Mouse (Mus musculus): ENCODE data around the gene Zfp385a. TPM values are rescaled to one million over a fixed set of nuclear protein-coding genes. Genes with fewer than 3 reads are reported as not detected.

Zfp385a gene
- total RNA-seq, 2 experiments from 2014 or later: 16.6 to 18.4 TPM

GRCm38 (mm10) chr15:103314181-103314580 lies 25.7 kb downstream of the Zfp385a start:
- no peak for DNase-seq
- intact Hi-C loops (cut with DNase I): no loop called here

DNA sequence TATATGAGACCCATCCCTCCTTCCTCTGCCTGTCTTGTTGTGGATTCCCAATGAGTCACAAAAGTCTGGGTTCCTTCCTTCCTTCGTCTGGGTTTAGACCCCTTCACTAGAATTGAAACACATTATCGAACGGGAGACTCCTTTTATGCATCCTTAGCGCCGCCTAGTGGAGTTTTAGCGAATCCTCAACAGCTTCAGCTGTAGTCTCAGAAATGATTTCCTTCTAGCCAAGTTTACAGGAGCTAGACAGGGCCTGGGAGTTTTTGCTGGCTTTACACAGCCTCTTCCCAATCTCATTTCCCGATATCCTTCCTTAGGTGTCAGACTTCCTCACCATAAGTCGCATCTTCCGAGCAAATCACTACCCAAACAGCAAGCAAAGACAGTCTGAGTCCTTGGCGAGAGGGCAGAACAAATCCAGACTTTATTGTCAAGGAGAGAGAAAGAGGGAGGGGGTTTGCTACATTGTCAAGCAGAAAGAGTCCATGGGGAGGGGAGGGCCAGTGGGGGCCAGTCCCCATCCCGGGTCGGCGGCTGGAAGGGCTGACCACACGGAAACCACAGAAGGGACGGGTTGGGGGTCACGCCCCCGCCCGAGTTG lies 26.3 kb downstream of the Zfp385a start:
- intact Hi-C loops (cut with DNase I): no loop called here
- peak; percentile 38 to 69 for DNase-seq

DNA sequence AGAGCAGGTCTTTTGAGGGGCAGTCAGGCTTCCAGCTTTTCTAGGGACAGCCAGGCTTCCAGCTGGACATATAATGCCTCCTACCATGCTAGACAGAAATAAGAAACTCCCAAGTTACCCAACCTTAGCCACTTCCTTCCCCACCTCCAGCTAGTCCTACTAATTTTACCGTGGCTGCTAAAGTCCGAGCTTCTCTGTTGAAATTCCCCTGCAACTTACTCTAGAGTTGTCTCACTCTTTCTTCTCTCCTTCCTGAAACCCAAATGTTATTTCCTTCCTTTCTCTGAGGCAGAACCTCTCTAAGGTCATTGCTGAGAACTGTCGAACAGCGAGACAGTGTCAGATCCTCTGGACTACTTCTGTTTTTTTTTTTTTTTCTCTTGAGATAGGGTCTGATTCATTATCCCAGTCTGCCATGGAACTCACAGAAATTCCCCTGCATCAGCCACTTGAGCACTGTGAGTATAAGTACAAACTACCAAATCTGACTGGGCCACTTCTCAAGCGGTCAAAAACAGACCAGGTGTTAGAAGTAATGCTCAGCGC lies 29.5 kb downstream of the Zfp385a start, which contains the start of gene Gpr84:
Gene Gpr84, minus strand, starts transcription at position 248 of the 546 bp plus-strand sequence.
- intact Hi-C loops (cut with DNase I): no loop called here
- no peak for DNase-seq

GRCm38 (mm10) chr15:103308876-103309580 lies 30.9 kb downstream of the Zfp385a start:
- DNase-seq: no peak
- intact Hi-C loops (cut with DNase I): loop anchor here (5.0 kb wide), 2 partner anchors 37 to 322 kb away; partner anchors contain the start of gene Copz1

DNA sequence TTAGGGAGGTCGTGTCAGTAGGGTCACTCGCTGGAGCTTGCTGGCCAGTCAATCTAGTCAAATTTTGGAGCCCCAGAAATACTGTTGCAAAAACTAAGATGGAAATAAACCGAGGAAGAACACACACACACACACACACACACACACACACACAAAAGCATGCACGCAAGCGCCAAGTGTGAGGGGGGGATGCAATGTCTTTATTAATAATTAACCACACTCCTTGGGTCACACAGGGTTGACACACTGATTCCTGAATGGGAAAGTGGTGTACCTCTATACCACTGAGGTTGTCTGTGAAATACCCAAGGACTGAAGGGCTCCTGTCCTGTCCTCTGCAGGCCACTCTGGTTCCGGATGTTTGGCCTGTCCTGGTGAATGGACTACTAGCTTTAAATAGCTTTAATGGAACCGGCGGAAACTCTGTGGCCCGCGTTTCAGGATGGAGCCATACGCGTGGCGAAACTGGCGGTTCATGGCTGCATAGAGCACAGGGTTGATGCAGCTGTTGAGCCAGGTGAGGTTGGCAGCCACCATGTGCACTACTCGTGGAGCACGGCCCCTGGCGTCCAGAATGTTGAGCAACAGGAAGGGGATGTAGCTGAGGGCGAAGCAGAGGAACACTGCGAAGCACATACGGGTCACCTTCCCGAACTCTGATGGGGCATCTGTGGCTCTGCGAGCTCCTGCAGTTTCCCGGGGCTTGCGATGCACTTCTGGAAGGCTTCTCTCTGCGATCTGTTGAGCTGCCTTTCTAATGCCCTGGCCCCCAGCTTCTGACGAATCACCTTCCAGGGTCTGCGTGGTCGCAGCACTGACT lies 31.6 kb downstream of the Zfp385a start:
- intact Hi-C loops (cut with DNase I): loop anchor here (5.0 kb wide), 2 partner anchors 36 to 321 kb away; partner anchors contain the start of gene Copz1
- DNase-seq: no peak

DNA sequence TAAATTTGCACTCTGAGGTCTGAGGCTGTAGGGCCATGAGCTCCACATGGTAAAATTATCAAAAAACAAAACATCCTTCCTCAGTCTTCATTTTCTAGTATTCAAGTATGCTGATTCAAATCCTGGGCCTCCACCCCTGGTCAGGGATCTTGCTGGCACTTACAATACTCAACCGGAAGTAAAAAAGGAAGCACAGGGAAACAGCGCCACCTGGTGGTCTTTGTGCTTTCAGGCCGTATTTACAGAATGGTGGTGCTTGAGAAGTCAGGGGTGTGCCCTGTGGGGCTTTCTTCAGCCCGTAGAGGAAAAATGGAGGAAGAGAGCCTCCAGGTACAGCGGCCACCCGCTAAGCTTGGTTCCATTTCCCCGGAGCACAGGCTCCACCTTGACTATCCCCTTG lies 32.8 kb downstream of the Zfp385a start:
- intact Hi-C loops (cut with DNase I): loop anchor here (1.0 to 5.0 kb wide), 6 partner anchors 22 to 320 kb away; partner anchors contain the start of gene Copz1
- peak; percentile 90 to 95 for DNase-seq

GRCm38 (mm10) chr15:103305792-103306645 lies 33.9 kb downstream of the Zfp385a start:
- DNase-seq: no peak
- intact Hi-C loops (cut with DNase I): loop anchor here (2.0 to 5.0 kb wide), 5 partner anchors 21 to 319 kb away; partner anchors contain the start of gene Copz1

GRCm38 (mm10) chr15:103305070-103305678 lies 34.7 kb downstream of the Zfp385a start:
- intact Hi-C loops (cut with DNase I): loop anchor here (5.0 kb wide), 2 partner anchors 33 to 318 kb away; partner anchors contain the start of gene Copz1
- DNase-seq: peak; percentile 94 to 95

DNA sequence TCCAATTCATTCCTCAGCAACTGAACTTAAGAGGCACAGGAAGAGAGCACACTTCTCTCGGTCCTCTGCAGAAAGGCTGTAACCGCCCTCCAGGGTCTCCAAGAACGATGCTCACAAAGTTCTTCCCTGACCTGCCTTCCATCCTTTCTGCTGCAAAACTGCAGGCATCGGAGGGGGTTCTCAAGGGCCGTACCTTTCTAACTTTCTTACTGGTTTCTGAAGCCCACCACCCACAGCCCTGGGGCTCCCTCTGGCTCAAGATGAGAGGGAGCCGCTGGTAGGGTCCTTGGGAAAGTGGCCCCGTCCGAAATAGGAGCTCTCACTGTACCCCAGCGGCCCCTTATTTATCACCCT lies 35.3 kb downstream of the Zfp385a start:
- intact Hi-C loops (cut with DNase I): no loop called here
- no peak for DNase-seq

DNA sequence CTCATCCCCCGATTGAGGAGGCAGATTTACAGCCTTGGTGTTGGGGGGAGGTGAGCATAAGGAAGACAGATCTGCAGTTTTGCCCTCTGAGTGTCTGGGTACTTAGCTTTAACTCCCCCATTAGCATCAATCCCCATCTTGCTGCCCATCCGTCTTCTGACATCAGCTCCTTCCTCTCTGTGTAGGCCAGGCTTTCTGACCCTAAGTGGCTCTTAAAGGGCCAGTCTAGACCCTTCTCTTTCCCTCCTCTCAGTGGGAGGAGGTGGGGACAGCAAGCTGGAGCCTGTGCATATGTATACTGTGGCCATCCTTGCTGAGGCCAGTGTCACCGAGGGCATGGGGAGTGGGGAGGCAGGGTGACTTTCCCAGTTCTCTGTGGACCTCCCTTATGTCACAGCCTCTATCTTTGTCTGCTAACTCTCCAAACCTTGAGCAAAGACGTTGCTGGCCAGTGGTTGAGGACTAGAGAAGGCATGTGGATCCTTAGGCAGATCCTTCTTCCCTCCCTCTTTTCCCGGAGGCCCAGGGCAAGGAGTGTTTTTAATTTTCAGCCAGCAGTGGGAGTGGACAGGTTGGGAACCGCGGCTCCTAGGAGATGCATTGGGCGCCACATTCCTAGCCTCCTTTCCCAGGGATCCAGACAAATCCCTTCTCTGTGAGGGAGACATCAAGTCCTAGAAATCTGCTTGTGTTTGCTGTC lies 35.8 kb downstream of the Zfp385a start:
- intact Hi-C loops (cut with DNase I): no loop called here
- no peak for DNase-seq

DNA sequence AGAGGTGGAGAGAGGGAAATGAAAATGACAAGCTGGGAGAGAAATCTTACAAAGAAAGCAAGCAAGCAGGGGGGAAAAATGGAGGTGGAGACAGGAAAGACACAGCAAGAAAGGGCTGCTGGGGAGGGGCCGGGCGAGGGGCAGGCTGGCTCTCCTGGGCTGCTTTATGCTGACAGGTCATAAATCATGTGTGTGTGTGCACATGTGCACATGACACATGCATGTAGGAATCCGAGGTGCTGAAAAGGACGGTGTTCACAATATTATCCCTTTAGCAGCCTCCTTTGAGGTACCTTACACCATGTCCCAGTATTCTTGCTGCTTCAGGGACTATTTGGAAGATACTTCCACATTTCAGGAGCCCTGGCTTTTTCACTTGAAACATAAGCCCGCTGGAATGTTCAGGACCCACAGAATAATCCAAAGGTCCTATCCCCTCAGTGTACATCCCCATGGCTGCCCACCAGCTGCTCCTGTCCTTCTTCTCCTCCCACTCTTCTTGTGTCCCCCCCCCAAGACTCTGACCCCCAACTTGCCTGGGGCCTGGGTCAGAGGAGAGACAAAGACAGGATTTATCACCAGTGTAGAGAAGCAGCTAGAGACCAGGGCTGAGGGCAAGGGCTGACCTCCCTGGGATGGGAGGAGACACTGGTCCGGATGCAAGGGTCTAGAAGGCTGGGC lies 37.4 kb downstream of the Zfp385a start:
- no peak for DNase-seq
- intact Hi-C loops (cut with DNase I): no loop called here

DNA sequence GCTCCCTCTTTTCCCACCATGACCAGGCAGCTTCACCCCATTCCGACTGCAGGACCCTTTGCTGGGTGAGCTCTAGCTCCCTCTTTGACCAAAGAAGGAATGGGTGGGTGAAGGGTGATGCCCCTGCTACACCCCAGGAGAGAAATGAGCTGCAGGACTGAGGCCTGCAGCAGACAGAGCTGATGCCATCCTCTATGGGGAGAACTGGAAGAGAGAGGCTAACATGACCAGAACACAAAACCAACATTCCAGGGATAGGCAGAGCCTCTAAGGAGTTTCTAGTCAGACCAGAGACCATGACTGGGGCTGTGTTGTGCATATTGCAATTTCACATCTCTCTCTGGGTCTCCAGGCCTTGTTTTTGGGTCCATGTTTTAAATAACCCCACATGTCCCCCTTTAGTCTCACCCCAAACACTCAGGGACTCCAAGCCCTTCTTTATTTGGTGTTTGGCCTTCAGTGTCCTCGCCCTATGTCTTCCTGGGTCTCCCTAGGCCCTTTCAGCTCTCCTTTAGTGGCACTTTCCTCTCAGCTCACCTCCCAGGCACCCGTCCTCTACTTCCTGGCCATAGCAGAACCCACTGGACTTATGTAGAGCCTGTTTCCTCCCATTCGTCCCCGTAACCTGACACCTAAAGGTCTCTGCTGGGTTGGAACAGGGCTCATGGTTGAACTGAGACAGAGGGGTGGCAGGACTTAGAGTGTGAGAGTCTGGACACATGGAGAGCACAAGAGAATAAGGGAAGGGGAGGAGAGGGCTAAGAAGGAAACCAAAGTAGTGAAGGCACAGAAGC lies 38.1 kb downstream of the Zfp385a start:
- intact Hi-C loops (cut with DNase I): no loop called here

GRCm38 (mm10) chr15:103301046-103301445 lies 38.8 kb downstream of the Zfp385a start:
- intact Hi-C loops (cut with DNase I): no loop called here
- DNase-seq: no peak

More for the DNA sequence above, 38.1 kb downstream of the Zfp385a start:
- DNase-seq: no peak

DNA sequence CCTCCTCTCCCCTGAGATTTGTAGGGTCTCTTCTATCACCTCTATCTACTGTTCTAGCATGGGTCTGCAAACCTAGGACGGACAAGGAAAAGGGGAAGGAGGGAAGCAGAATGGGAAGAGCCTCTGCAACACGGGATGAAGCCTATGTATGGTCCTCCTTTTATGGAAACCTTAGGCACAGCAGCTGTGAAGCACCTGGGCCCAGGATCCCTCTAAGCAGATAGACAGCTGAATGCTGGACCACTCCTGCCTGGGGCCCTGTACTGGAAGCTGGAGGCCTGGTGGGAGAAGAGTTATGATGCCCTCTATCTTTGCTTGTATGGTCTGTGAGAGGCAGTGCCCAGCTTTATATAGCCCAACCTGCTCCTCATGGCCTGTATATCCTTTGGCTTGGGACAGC lies 39.3 kb downstream of the Zfp385a start:
- intact Hi-C loops (cut with DNase I): no loop called here
- DNase-seq: no peak

- intact Hi-C loops (cut with DNase I): no loop called here
- no peak for DNase-seq
Observed at GRCm38 (mm10) chr15:103300067-103300471, 39.8 kb downstream of the Zfp385a start.

GRCm38 (mm10) chr15:103299644-103300043 lies 40.2 kb downstream of the Zfp385a start:
- intact Hi-C loops (cut with DNase I): no loop called here
- DNase-seq: no peak

DNA sequence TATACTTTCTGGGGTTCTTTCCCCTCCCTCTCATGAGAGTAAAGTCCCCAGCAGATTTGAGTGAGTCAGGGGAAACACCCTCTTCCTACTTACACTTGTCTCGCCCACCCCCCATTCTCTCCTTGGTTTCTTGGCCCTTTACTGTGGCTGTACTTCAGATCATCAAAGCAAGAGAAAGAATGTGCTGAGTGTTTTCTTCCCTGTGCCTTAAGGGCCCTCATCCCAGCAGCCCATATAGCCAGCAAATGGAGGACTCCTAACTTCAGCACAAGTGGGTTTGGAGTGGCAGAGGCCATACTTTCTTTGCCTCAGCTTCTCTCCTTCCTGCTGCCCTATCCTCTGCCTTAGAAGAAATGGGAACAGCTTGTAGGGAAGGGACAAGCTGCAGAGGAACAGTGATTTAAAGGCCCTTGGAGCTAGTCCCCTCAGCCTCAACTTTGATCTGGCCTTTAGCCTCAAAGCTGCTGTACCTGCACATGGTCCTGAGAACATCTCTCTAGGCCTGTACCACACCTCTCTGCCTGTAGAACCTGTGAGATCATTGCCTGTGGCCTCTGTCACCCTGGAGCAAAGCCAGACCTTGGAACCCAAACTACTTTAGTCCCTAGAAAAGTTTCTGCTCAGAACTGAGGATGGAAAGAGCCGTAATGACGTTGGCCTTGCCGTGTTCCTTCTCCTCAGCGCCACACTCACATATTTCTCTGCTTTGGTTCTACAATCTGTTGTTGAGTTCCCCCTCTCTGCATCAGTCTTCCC lies 40.9 kb downstream of the Zfp385a start:
- intact Hi-C loops (cut with DNase I): no loop called here
- no peak for DNase-seq

All from heart, postnatal 14 days (tissue).